Mouse (Mus musculus): ENCODE data around the gene Ptpn13. TPM values are rescaled to one million over a fixed set of nuclear protein-coding genes. Genes with fewer than 3 reads are reported as not detected.

Ptpn13 gene
- polyA plus RNA-seq, 1 experiment from 2014 or later = 3.2 TPM

GRCm38 (mm10) chr5:103447806-103448416 is 22.9 kb downstream of the Ptpn13 start:
- no peaks in the 10 kb centered on the region for H3K9me3 ChIP-seq (ENCODE audit: control insufficient read depth, low read length)

GRCm38 (mm10) chr5:103448470-103448869 is 23.5 kb downstream of the Ptpn13 start:
- H3K4me1 ChIP-seq (ENCODE audit: control insufficient read depth, insufficient read depth, low read length) = no peaks in the 10 kb centered on the region
- no peak overlapping the region for H3K27ac ChIP-seq (ENCODE audit: low read length)
- H3K9me3 ChIP-seq (ENCODE audit: control insufficient read depth, low read length) = no peaks in the 10 kb centered on the region
- no peaks in the 10 kb centered on the region for H3K27me3 ChIP-seq (replicated peaks; ENCODE audit: control insufficient read depth, insufficient read depth, low read length)
- 53% methylated on average over 1 of the region's 1 CpGs for WGBS
- no peak for ATAC-seq
- H3K9ac ChIP-seq (ENCODE audit: low read depth, low read length) = no peak overlapping the region
- no peak overlapping the region for H3K4me3 ChIP-seq (ENCODE audit: low read length)
- no peak overlapping the region for H3K4me2 ChIP-seq (ENCODE audit: low read depth, low read length)
- no peaks in the 10 kb centered on the region for H3K36me3 ChIP-seq (ENCODE audit: control insufficient read depth, insufficient read depth, low read length)

More at GRCm38 (mm10) chr5:103447806-103448416, 22.9 kb downstream of the Ptpn13 start:
- H3K27me3 ChIP-seq (replicated peaks; ENCODE audit: control insufficient read depth, insufficient read depth, low read length) = no peaks in the 10 kb centered on the region
- no peaks in the 10 kb centered on the region for H3K36me3 ChIP-seq (ENCODE audit: control insufficient read depth, insufficient read depth, low read length)
- H3K4me3 ChIP-seq (ENCODE audit: low read length) = no peak overlapping the region
- H3K4me2 ChIP-seq (ENCODE audit: low read depth, low read length) = no peak overlapping the region
- no peak overlapping the region for H3K27ac ChIP-seq (ENCODE audit: low read length)
- H3K4me1 ChIP-seq (ENCODE audit: control insufficient read depth, insufficient read depth, low read length) = no peaks in the 10 kb centered on the region
- no peak for ATAC-seq
- WGBS = 77% methylated on average over 17 of the region's 17 CpGs
- H3K9ac ChIP-seq (ENCODE audit: low read depth, low read length) = no peak overlapping the region

GRCm38 (mm10) chr5:103450663-103451062 is 25.7 kb downstream of the Ptpn13 start:
- H3K4me1 ChIP-seq (ENCODE audit: control insufficient read depth, insufficient read depth, low read length) = no peaks in the 10 kb centered on the region
- H3K27me3 ChIP-seq (replicated peaks; ENCODE audit: control insufficient read depth, insufficient read depth, low read length) = no peaks in the 10 kb centered on the region
- H3K9me3 ChIP-seq (ENCODE audit: control insufficient read depth, low read length) = no peaks in the 10 kb centered on the region
- no peak for ATAC-seq
- 97% methylated on average over 1 of the region's 1 CpGs for WGBS
- no peak overlapping the region for H3K9ac ChIP-seq (ENCODE audit: low read depth, low read length)
- no peak overlapping the region for H3K4me2 ChIP-seq (ENCODE audit: low read depth, low read length)
- H3K4me3 ChIP-seq (ENCODE audit: low read length) = no peak overlapping the region
- no peak overlapping the region for H3K27ac ChIP-seq (ENCODE audit: low read length)
- H3K36me3 ChIP-seq (ENCODE audit: control insufficient read depth, insufficient read depth, low read length) = no peaks in the 10 kb centered on the region

- Histone ChIP-seq H3K4me3 (ENCODE audit: low read length) (no peak overlapping the region), H3K27me3 (replicated peaks; ENCODE audit: control insufficient read depth, insufficient read depth, low read length) (no peaks in the 10 kb centered on the region), H3K9ac (ENCODE audit: low read depth, low read length) (no peak overlapping the region), H3K27ac (ENCODE audit: low read length) (no peak overlapping the region), H3K4me1 (ENCODE audit: control insufficient read depth, insufficient read depth, low read length) (no peaks in the 10 kb centered on the region), H3K9me3 (ENCODE audit: control insufficient read depth, low read length) (no peaks in the 10 kb centered on the region), H3K4me2 (ENCODE audit: low read depth, low read length) (no peak overlapping the region), H3K36me3 (ENCODE audit: control insufficient read depth, insufficient read depth, low read length) (no peaks in the 10 kb centered on the region)
- 74% methylated on average over 14 of the region's 14 CpGs for WGBS
- ATAC-seq = no peak
These were observed 28.6 kb downstream of the Ptpn13 start for GRCm38 (mm10) chr5:103453361-103454140.

- WGBS = 93% methylated on average over 1 of the region's 1 CpGs
- Histone ChIP-seq H3K27me3 (replicated peaks; ENCODE audit: control insufficient read depth, insufficient read depth, low read length) (no peaks in the 10 kb centered on the region), H3K27ac (ENCODE audit: low read length) (no peak overlapping the region), H3K9ac (ENCODE audit: low read depth, low read length) (no peak overlapping the region), H3K4me1 (ENCODE audit: control insufficient read depth, insufficient read depth, low read length) (no peaks in the 10 kb centered on the region), H3K36me3 (ENCODE audit: control insufficient read depth, insufficient read depth, low read length) (no peaks in the 10 kb centered on the region), H3K4me3 (ENCODE audit: low read length) (no peak overlapping the region), H3K9me3 (ENCODE audit: control insufficient read depth, low read length) (no peaks in the 10 kb centered on the region), H3K4me2 (ENCODE audit: low read depth, low read length) (no peak overlapping the region)
- ATAC-seq = no peak
These were observed 31.8 kb downstream of the Ptpn13 start for GRCm38 (mm10) chr5:103456794-103457193.

GRCm38 (mm10) chr5:103458411-103458810 is 33.4 kb downstream of the Ptpn13 start:
- H3K27ac ChIP-seq (ENCODE audit: low read length) = no peak overlapping the region
- no peaks in the 10 kb centered on the region for H3K4me1 ChIP-seq (ENCODE audit: control insufficient read depth, insufficient read depth, low read length)
- H3K9me3 ChIP-seq (ENCODE audit: control insufficient read depth, low read length) = no peaks in the 10 kb centered on the region
- H3K4me3 ChIP-seq (ENCODE audit: low read length) = no peak overlapping the region
- no peak; the same call in 1 of the 2 replicates for ATAC-seq
- no peaks in the 10 kb centered on the region for H3K36me3 ChIP-seq (ENCODE audit: control insufficient read depth, insufficient read depth, low read length)
- no peak overlapping the region for H3K4me2 ChIP-seq (ENCODE audit: low read depth, low read length)
- no peak overlapping the region for H3K9ac ChIP-seq (ENCODE audit: low read depth, low read length)
- 51% methylated on average over 8 of the region's 8 CpGs for WGBS
- H3K27me3 ChIP-seq (replicated peaks; ENCODE audit: control insufficient read depth, insufficient read depth, low read length) = no peaks in the 10 kb centered on the region

- H3K27ac ChIP-seq (ENCODE audit: low read length) = no peak overlapping the region
- no peak overlapping the region for H3K4me3 ChIP-seq (ENCODE audit: low read length)
- no peak overlapping the region for H3K4me2 ChIP-seq (ENCODE audit: low read depth, low read length)
- H3K27me3 ChIP-seq (replicated peaks; ENCODE audit: control insufficient read depth, insufficient read depth, low read length) = no peaks in the 10 kb centered on the region
- ATAC-seq = peak; percentile 77
- H3K9ac ChIP-seq (ENCODE audit: low read depth, low read length) = no peak overlapping the region
- no peaks in the 10 kb centered on the region for H3K36me3 ChIP-seq (ENCODE audit: control insufficient read depth, insufficient read depth, low read length)
- 71% methylated on average over 8 of the region's 8 CpGs for WGBS
- H3K9me3 ChIP-seq (ENCODE audit: control insufficient read depth, low read length) = no peaks in the 10 kb centered on the region
- no peaks in the 10 kb centered on the region for H3K4me1 ChIP-seq (ENCODE audit: control insufficient read depth, insufficient read depth, low read length)
These were observed 34.1 kb downstream of the Ptpn13 start for GRCm38 (mm10) chr5:103458959-103459675.

- H3K4me3 ChIP-seq (ENCODE audit: low read length) = no peak overlapping the region
- H3K27ac ChIP-seq (ENCODE audit: low read length) = no peak overlapping the region
- no peaks in the 10 kb centered on the region for H3K27me3 ChIP-seq (replicated peaks; ENCODE audit: control insufficient read depth, insufficient read depth, low read length)
- H3K9ac ChIP-seq (ENCODE audit: low read depth, low read length) = no peak overlapping the region
- WGBS = 67% methylated on average over 6 of the region's 6 CpGs
- no peaks in the 10 kb centered on the region for H3K36me3 ChIP-seq (ENCODE audit: control insufficient read depth, insufficient read depth, low read length)
- H3K4me2 ChIP-seq (ENCODE audit: low read depth, low read length) = no peak overlapping the region
- H3K4me1 ChIP-seq (ENCODE audit: control insufficient read depth, insufficient read depth, low read length) = peaks cover 5% of the 10 kb centered on the region; the same call in 1 of the 2 replicates
- no peaks in the 10 kb centered on the region for H3K9me3 ChIP-seq (ENCODE audit: control insufficient read depth, low read length)
- no peak for ATAC-seq
These were observed 35.9 kb downstream of the Ptpn13 start for GRCm38 (mm10) chr5:103460903-103461302.

GRCm38 (mm10) chr5:103463661-103464219 is 38.7 kb downstream of the Ptpn13 start:
- Histone ChIP-seq H3K4me3 (ENCODE audit: low read length) (no peak overlapping the region), H3K27me3 (replicated peaks; ENCODE audit: control insufficient read depth, insufficient read depth, low read length) (no peaks in the 10 kb centered on the region), H3K9me3 (ENCODE audit: control insufficient read depth, low read length) (no peaks in the 10 kb centered on the region), H3K27ac (ENCODE audit: low read length) (no peak overlapping the region), H3K36me3 (ENCODE audit: control insufficient read depth, insufficient read depth, low read length) (no peaks in the 10 kb centered on the region), H3K4me1 (ENCODE audit: control insufficient read depth, insufficient read depth, low read length) (peaks cover 5% of the 10 kb centered on the region; the same call in 1 of the 2 replicates), H3K9ac (ENCODE audit: low read depth, low read length) (no peak overlapping the region), H3K4me2 (ENCODE audit: low read depth, low read length) (no peak overlapping the region)
- no peak for ATAC-seq
- WGBS = 72% methylated on average over 10 of the region's 10 CpGs
